Mouse (Mus musculus): ENCODE measurements around the gene Arhgap15. TPM values are rescaled to one million over a fixed set of nuclear protein-coding genes. Genes with fewer than 3 reads are reported as not detected.

Gene Arhgap15
- total and polyA plus RNA-seq, 3 experiments: 0.89 to 56.4 (median 39.8) TPM

GRCm38 (mm10) chr2:44018033-44018432, 269.4 kb downstream of the Arhgap15 start:
- TF ChIP-seq POLR2AphosphoS5 (IDR thresholded peaks at IDR 0.05; ENCODE audit: insufficient replicate concordance, low read depth, low read length) (no peak), TAL1 (conservative IDR thresholded peaks at IDR 0.05; ENCODE audit: low read depth, low read length) (no peak), GATA2 (IDR thresholded peaks at IDR 0.05; ENCODE audit: borderline replicate concordance, low read depth, low read length) (no peak), GATA1 (IDR thresholded peaks at IDR 0.05; ENCODE audit: borderline replicate concordance, low read length) (no peak), CTCF (IDR thresholded peaks at IDR 0.05; ENCODE audit: low read depth, low read length) (no peak)
- no peaks in the 10 kb centered on the region for H3K27me3 ChIP-seq (ENCODE audit: insufficient read depth, low read length)
- no peaks in the 10 kb centered on the region for H3K9me3 ChIP-seq (replicated peaks)
- no peak overlapping the region for H3K4me3 ChIP-seq (ENCODE audit: low read depth, low read length)
- ATAC-seq (ENCODE audit: extremely low read depth, insufficient number of reproducible peaks, low FRiP score, poor library complexity, severe bottlenecking) (no peak), DNase-seq (ENCODE audit: low spot score) (no peak)
- H3K4me1 ChIP-seq (ENCODE audit: insufficient read depth, low read depth, low read length): no peaks in the 10 kb centered on the region
- H3K36me3 ChIP-seq (replicated peaks): no peaks in the 10 kb centered on the region

GRCm38 (mm10) chr2:44024704-44025103, 276.1 kb downstream of the Arhgap15 start:
- Histone ChIP-seq H3K36me3 (replicated peaks) (no peaks in the 10 kb centered on the region), H3K4me1 (ENCODE audit: insufficient read depth, low read depth, low read length) (no peaks in the 10 kb centered on the region), H3K4me3 (ENCODE audit: low read depth, low read length) (no peak overlapping the region), H3K9me3 (replicated peaks) (no peaks in the 10 kb centered on the region), H3K27me3 (ENCODE audit: insufficient read depth, low read length) (no peaks in the 10 kb centered on the region)
- TF ChIP-seq CTCF (IDR thresholded peaks at IDR 0.05; ENCODE audit: low read depth, low read length) (no peak), GATA1 (IDR thresholded peaks at IDR 0.05; ENCODE audit: borderline replicate concordance, low read length) (no peak), TAL1 (conservative IDR thresholded peaks at IDR 0.05; ENCODE audit: low read depth, low read length) (no peak), POLR2AphosphoS5 (IDR thresholded peaks at IDR 0.05; ENCODE audit: insufficient replicate concordance, low read depth, low read length) (no peak), GATA2 (IDR thresholded peaks at IDR 0.05; ENCODE audit: borderline replicate concordance, low read depth, low read length) (no peak)
- no peak for ATAC-seq (ENCODE audit: extremely low read depth, insufficient number of reproducible peaks, low FRiP score, poor library complexity, severe bottlenecking)
- DNase-seq (ENCODE audit: low spot score): no peak

- H3K27me3 ChIP-seq (ENCODE audit: insufficient read depth, low read length): no peaks in the 10 kb centered on the region
- DNase-seq (ENCODE audit: low spot score): no peak
- no peaks in the 10 kb centered on the region for H3K9me3 ChIP-seq (replicated peaks)
- H3K36me3 ChIP-seq (replicated peaks): no peaks in the 10 kb centered on the region
- H3K4me3 ChIP-seq (ENCODE audit: low read depth, low read length): no peak overlapping the region
- no peak for TF ChIP-seq GATA2 (IDR thresholded peaks at IDR 0.05; ENCODE audit: borderline replicate concordance, low read depth, low read length)
- TF ChIP-seq TAL1 (conservative IDR thresholded peaks at IDR 0.05; ENCODE audit: low read depth, low read length): no peak
- TF ChIP-seq GATA1 (IDR thresholded peaks at IDR 0.05; ENCODE audit: borderline replicate concordance, low read length): no peak
- TF ChIP-seq POLR2AphosphoS5 (IDR thresholded peaks at IDR 0.05; ENCODE audit: insufficient replicate concordance, low read depth, low read length): no peak
- TF ChIP-seq CTCF (IDR thresholded peaks at IDR 0.05; ENCODE audit: low read depth, low read length): no peak
- no peaks in the 10 kb centered on the region for H3K4me1 ChIP-seq (ENCODE audit: insufficient read depth, low read depth, low read length)
- no peak for ATAC-seq (ENCODE audit: extremely low read depth, insufficient number of reproducible peaks, low FRiP score, poor library complexity, severe bottlenecking)
These were observed 280.6 kb downstream of the Arhgap15 start for GRCm38 (mm10) chr2:44029035-44029715.

GRCm38 (mm10) chr2:44029865-44030264, 281.2 kb downstream of the Arhgap15 start:
- ATAC-seq (ENCODE audit: extremely low read depth, insufficient number of reproducible peaks, low FRiP score, poor library complexity, severe bottlenecking): no peak
- Histone ChIP-seq H3K27me3 (ENCODE audit: insufficient read depth, low read length) (no peaks in the 10 kb centered on the region), H3K9me3 (replicated peaks) (no peaks in the 10 kb centered on the region), H3K4me3 (ENCODE audit: low read depth, low read length) (no peak overlapping the region), H3K4me1 (ENCODE audit: insufficient read depth, low read depth, low read length) (no peaks in the 10 kb centered on the region), H3K36me3 (replicated peaks) (no peaks in the 10 kb centered on the region)
- DNase-seq (ENCODE audit: low spot score): no peak
- TF ChIP-seq GATA1 (IDR thresholded peaks at IDR 0.05; ENCODE audit: borderline replicate concordance, low read length): no peak

GRCm38 (mm10) chr2:44039522-44040203, 291.0 kb downstream of the Arhgap15 start:
- no peaks in the 10 kb centered on the region for H3K36me3 ChIP-seq (replicated peaks)
- H3K4me3 ChIP-seq (ENCODE audit: low read depth, low read length): no peak overlapping the region
- H3K4me1 ChIP-seq (ENCODE audit: insufficient read depth, low read depth, low read length): no peaks in the 10 kb centered on the region
- H3K9me3 ChIP-seq (replicated peaks): no peaks in the 10 kb centered on the region
- DNase-seq (ENCODE audit: low spot score) (no peak), ATAC-seq (ENCODE audit: extremely low read depth, insufficient number of reproducible peaks, low FRiP score, poor library complexity, severe bottlenecking) (no peak)
- TF ChIP-seq GATA1 (IDR thresholded peaks at IDR 0.05; ENCODE audit: borderline replicate concordance, low read length) (no peak), CTCF (IDR thresholded peaks at IDR 0.05; ENCODE audit: low read depth, low read length) (no peak), POLR2AphosphoS5 (IDR thresholded peaks at IDR 0.05; ENCODE audit: insufficient replicate concordance, low read depth, low read length) (no peak), GATA2 (IDR thresholded peaks at IDR 0.05; ENCODE audit: borderline replicate concordance, low read depth, low read length) (no peak), TAL1 (conservative IDR thresholded peaks at IDR 0.05; ENCODE audit: low read depth, low read length) (no peak)
- no peaks in the 10 kb centered on the region for H3K27me3 ChIP-seq (ENCODE audit: insufficient read depth, low read length)

GRCm38 (mm10) chr2:44044088-44044487, 295.5 kb downstream of the Arhgap15 start:
- Histone ChIP-seq H3K9me3 (replicated peaks) (no peaks in the 10 kb centered on the region), H3K27me3 (ENCODE audit: insufficient read depth, low read length) (no peaks in the 10 kb centered on the region), H3K4me3 (ENCODE audit: low read depth, low read length) (no peak overlapping the region), H3K36me3 (replicated peaks) (no peaks in the 10 kb centered on the region), H3K4me1 (ENCODE audit: insufficient read depth, low read depth, low read length) (no peaks in the 10 kb centered on the region)
- TF ChIP-seq CTCF (IDR thresholded peaks at IDR 0.05; ENCODE audit: low read depth, low read length) (no peak), GATA2 (IDR thresholded peaks at IDR 0.05; ENCODE audit: borderline replicate concordance, low read depth, low read length) (no peak), GATA1 (IDR thresholded peaks at IDR 0.05; ENCODE audit: borderline replicate concordance, low read length) (no peak), POLR2AphosphoS5 (IDR thresholded peaks at IDR 0.05; ENCODE audit: insufficient replicate concordance, low read depth, low read length) (no peak), TAL1 (conservative IDR thresholded peaks at IDR 0.05; ENCODE audit: low read depth, low read length) (no peak)
- no peak for ATAC-seq (ENCODE audit: extremely low read depth, insufficient number of reproducible peaks, low FRiP score, poor library complexity, severe bottlenecking)
- DNase-seq (ENCODE audit: low spot score): no peak

Data from G1E (cell line).